Mouse (Mus musculus) megakaryocyte, adult 5-6 weeks (primary cell): Measurements from ENCODE around the gene Lin52. TPM values are rescaled to one million over a fixed set of nuclear protein-coding genes. Genes with fewer than 3 reads are reported as not detected.

Experiments used
- ATAC-seq: 2 replicates; pipeline ENCODE4 v1.8.0; 2016; ENCODE audit warnings: mild to moderate bottlenecking, inconsistent platforms; ENCODE audit not compliant: poor library complexity, severe bottlenecking
- total RNA-seq, 2 experiments: library from RNA; stranded (forward) in 1 of 2; stranded (reverse) in 1 of 2; fragments of 153-499, 151-499 nt in 1 of 2; fragments of 221-1000, 200-1000 nt in 1 of 2; gene quantifications; 2 replicates each; pipeline versions ENCODE4 v1.2.3 to v1.2.4; 2015 to 2017

Lin52 gene
- 12.5 and 14.9 TPM in 2 replicates for total RNA-seq (2015)
- total RNA-seq (2017) = 10.7 and 21.3 TPM in 2 replicates

GRCm38 (mm10) chr12:84450718-84451646 is at the start of gene Lin52, which contains the start of gene Aldh6a1:
Lin52 (plus strand) TSS chr12:84451422.
Aldh6a1 (minus strand) TSS chr12:84451004.
- ATAC-seq = peak; percentile 92

- ATAC-seq = no peak
These were observed 48.3 kb upstream of the Lin52 start for GRCm38 (mm10) chr12:84402923-84403322.

GRCm38 (mm10) chr12:84404541-84404940 is 46.7 kb upstream of the Lin52 start:
- no peak for ATAC-seq

GRCm38 (mm10) chr12:84407259-84407658 is 44.0 kb upstream of the Lin52 start:
- no peak for ATAC-seq

- ATAC-seq = peak; percentile 82
These were observed 43.1 kb upstream of the Lin52 start for GRCm38 (mm10) chr12:84407874-84408818.

GRCm38 (mm10) chr12:84408819-84409507 is 42.3 kb upstream of the Lin52 start, which contains the start of the genes Entpd5 and Bbof1:
Entpd5 (minus strand) TSS chr12:84409029.
Bbof1 (plus strand) TSS chr12:84409071.
- ATAC-seq = peak; percentile 88

- ATAC-seq = peak; percentile 100
These were observed 34.2 kb upstream of the Lin52 start, which contains the start of gene Rnf113a2 for GRCm38 (mm10) chr12:84416834-84417604. Rnf113a2 (plus strand) TSS chr12:84417196.

GRCm38 (mm10) chr12:84417605-84417922 is 33.7 kb upstream of the Lin52 start:
- no peak for ATAC-seq

GRCm38 (mm10) chr12:84423990-84424389 is 27.2 kb upstream of the Lin52 start:
- ATAC-seq = no peak

- ATAC-seq = no peak
These were observed 21.4 kb upstream of the Lin52 start for GRCm38 (mm10) chr12:84429825-84430224.

GRCm38 (mm10) chr12:84438697-84439096 is 12.5 kb upstream of the Lin52 start:
- no peak for ATAC-seq

- ATAC-seq = no peak
These were observed 8.7 kb upstream of the Lin52 start for GRCm38 (mm10) chr12:84442526-84442925.

- ATAC-seq = no peak
These were observed 3.8 kb upstream of the Lin52 start for GRCm38 (mm10) chr12:84447386-84447785.

GRCm38 (mm10) chr12:84448181-84448580 is 3.0 kb upstream of the Lin52 start:
- ATAC-seq = no peak

- ATAC-seq = no peak
These were observed 1.3 kb upstream of the Lin52 start for GRCm38 (mm10) chr12:84449887-84450286.

GRCm38 (mm10) chr12:84450351-84450717 is 888 bp upstream of the Lin52 start:
- ATAC-seq = no peak

- ATAC-seq = no peak
These were observed 579 bp downstream of the Lin52 start for GRCm38 (mm10) chr12:84451801-84452200.

- no peak for ATAC-seq
These were observed 5.7 kb downstream of the Lin52 start for GRCm38 (mm10) chr12:84456911-84457310.

GRCm38 (mm10) chr12:84459845-84460244 is 8.6 kb downstream of the Lin52 start:
- no peak for ATAC-seq

- ATAC-seq = no peak
These were observed 10.2 kb downstream of the Lin52 start for GRCm38 (mm10) chr12:84461416-84461815.
